Mouse (Mus musculus): ENCODE data around the gene Kansl3. TPM values are rescaled to one million over a fixed set of nuclear protein-coding genes. Genes with fewer than 3 reads are reported as not detected.

Kansl3 gene
- polyA plus RNA-seq, 1 experiment from 2014 or later: 46.2 TPM

GRCm38 (mm10) chr1:36302273-36302672 is 66.7 kb downstream of the Kansl3 start:
- Histone ChIP-seq H3K9me3 (ENCODE audit: control insufficient read depth, low read length) (no peaks in the 10 kb centered on the region), H3K36me3 (ENCODE audit: control insufficient read depth, insufficient read depth, low read length) (no peaks in the 10 kb centered on the region), H3K27me3 (ENCODE audit: control insufficient read depth, insufficient read depth, low read length) (peaks cover 9% of the 10 kb centered on the region), H3K9ac (ENCODE audit: low read depth, low read length) (no peak overlapping the region), H3K4me2 (replicated peaks; ENCODE audit: low read depth, low read length) (no peak overlapping the region), H3K27ac (ENCODE audit: low read depth, low read length) (no peak overlapping the region), H3K4me1 (ENCODE audit: control insufficient read depth, insufficient read depth, low read length) (0 out of 2 replicates have a peak, but pooled peaks cover 5% of the 10 kb centered on the region), H3K4me3 (ENCODE audit: low read length) (no peak overlapping the region)
- WGBS: 76% methylated on average over 8 of the region's 8 CpGs
- ATAC-seq (ENCODE audit: low FRiP score, low TSS enrichment): no peak

GRCm38 (mm10) chr1:36300486-36300885 is 68.5 kb downstream of the Kansl3 start:
- Histone ChIP-seq H3K9me3 (ENCODE audit: control insufficient read depth, low read length) (no peaks in the 10 kb centered on the region), H3K4me1 (ENCODE audit: control insufficient read depth, insufficient read depth, low read length) (0 out of 2 replicates have a peak, but pooled peaks cover 5% of the 10 kb centered on the region), H3K4me3 (ENCODE audit: low read length) (no peak overlapping the region), H3K27ac (ENCODE audit: low read depth, low read length) (no peak overlapping the region), H3K4me2 (replicated peaks; ENCODE audit: low read depth, low read length) (no peak overlapping the region), H3K27me3 (ENCODE audit: control insufficient read depth, insufficient read depth, low read length) (peaks cover 9% of the 10 kb centered on the region), H3K9ac (ENCODE audit: low read depth, low read length) (no peak overlapping the region), H3K36me3 (ENCODE audit: control insufficient read depth, insufficient read depth, low read length) (no peaks in the 10 kb centered on the region)
- no peak for ATAC-seq (ENCODE audit: low FRiP score, low TSS enrichment)
- WGBS: 90% methylated on average over 6 of the region's 6 CpGs

- no peak overlapping the region for H3K9ac ChIP-seq (ENCODE audit: low read depth, low read length)
- H3K9me3 ChIP-seq (ENCODE audit: control insufficient read depth, low read length): no peaks in the 10 kb centered on the region
- no peaks in the 10 kb centered on the region for H3K36me3 ChIP-seq (ENCODE audit: control insufficient read depth, insufficient read depth, low read length)
- H3K4me2 ChIP-seq (replicated peaks; ENCODE audit: low read depth, low read length): no peak overlapping the region
- no peak for ATAC-seq (ENCODE audit: low FRiP score, low TSS enrichment)
- 33% methylated on average over 2 of the region's 2 CpGs for WGBS
- H3K4me1 ChIP-seq (ENCODE audit: control insufficient read depth, insufficient read depth, low read length): 0 out of 2 replicates have a peak, but pooled peaks cover 5% of the 10 kb centered on the region
- H3K27me3 ChIP-seq (ENCODE audit: control insufficient read depth, insufficient read depth, low read length): peaks cover 9% of the 10 kb centered on the region
- H3K27ac ChIP-seq (ENCODE audit: low read depth, low read length): no peak overlapping the region
- H3K4me3 ChIP-seq (ENCODE audit: low read length): no peak overlapping the region
Measured at GRCm38 (mm10) chr1:36299676-36300075, 69.3 kb downstream of the Kansl3 start.

GRCm38 (mm10) chr1:36299126-36299525 is 69.9 kb downstream of the Kansl3 start:
- Histone ChIP-seq H3K27ac (ENCODE audit: low read depth, low read length) (no peak overlapping the region), H3K4me1 (ENCODE audit: control insufficient read depth, insufficient read depth, low read length) (0 out of 2 replicates have a peak, but pooled peaks cover 5% of the 10 kb centered on the region), H3K4me3 (ENCODE audit: low read length) (no peak overlapping the region), H3K9ac (ENCODE audit: low read depth, low read length) (no peak overlapping the region), H3K4me2 (replicated peaks; ENCODE audit: low read depth, low read length) (no peak overlapping the region), H3K27me3 (ENCODE audit: control insufficient read depth, insufficient read depth, low read length) (peaks cover 9% of the 10 kb centered on the region), H3K36me3 (ENCODE audit: control insufficient read depth, insufficient read depth, low read length) (no peaks in the 10 kb centered on the region), H3K9me3 (ENCODE audit: control insufficient read depth, low read length) (no peaks in the 10 kb centered on the region)
- whole genome bisulfite sequencing: 27% methylated on average over 13 of the region's 13 CpGs
- ATAC-seq (ENCODE audit: low FRiP score, low TSS enrichment): no peak

GRCm38 (mm10) chr1:36298107-36298506 is 70.9 kb downstream of the Kansl3 start:
- no peak for ATAC-seq (ENCODE audit: low FRiP score, low TSS enrichment)

GRCm38 (mm10) chr1:36296466-36297149 is 72.4 kb downstream of the Kansl3 start:
- Histone ChIP-seq H3K4me1 (ENCODE audit: control insufficient read depth, insufficient read depth, low read length) (no peaks in the 10 kb centered on the region), H3K4me3 (ENCODE audit: low read length) (no peak overlapping the region), H3K4me2 (replicated peaks; ENCODE audit: low read depth, low read length) (no peak overlapping the region), H3K9me3 (ENCODE audit: control insufficient read depth, low read length) (no peaks in the 10 kb centered on the region), H3K36me3 (ENCODE audit: control insufficient read depth, insufficient read depth, low read length) (no peaks in the 10 kb centered on the region), H3K9ac (ENCODE audit: low read depth, low read length) (no peak overlapping the region), H3K27me3 (ENCODE audit: control insufficient read depth, insufficient read depth, low read length) (peaks cover 9% of the 10 kb centered on the region), H3K27ac (ENCODE audit: low read depth, low read length) (no peak overlapping the region)
- no peak; the same call in 1 of the 2 replicates for ATAC-seq (ENCODE audit: low FRiP score, low TSS enrichment)
- WGBS: 68% methylated on average over 9 of the region's 9 CpGs

More at GRCm38 (mm10) chr1:36298107-36298506, 70.9 kb downstream of the Kansl3 start:
- Histone ChIP-seq H3K4me3 (ENCODE audit: low read length) (no peak overlapping the region), H3K36me3 (ENCODE audit: control insufficient read depth, insufficient read depth, low read length) (no peaks in the 10 kb centered on the region), H3K27me3 (ENCODE audit: control insufficient read depth, insufficient read depth, low read length) (peaks cover 9% of the 10 kb centered on the region), H3K4me1 (ENCODE audit: control insufficient read depth, insufficient read depth, low read length) (0 out of 2 replicates have a peak, but pooled peaks cover 3% of the 10 kb centered on the region), H3K9ac (ENCODE audit: low read depth, low read length) (no peak overlapping the region), H3K4me2 (replicated peaks; ENCODE audit: low read depth, low read length) (no peak overlapping the region), H3K27ac (ENCODE audit: low read depth, low read length) (no peak overlapping the region), H3K9me3 (ENCODE audit: control insufficient read depth, low read length) (no peaks in the 10 kb centered on the region)
- WGBS: 77% methylated on average over 4 of the region's 4 CpGs

- Histone ChIP-seq H3K27ac (ENCODE audit: low read depth, low read length) (no peak overlapping the region), H3K9ac (ENCODE audit: low read depth, low read length) (no peak overlapping the region), H3K27me3 (ENCODE audit: control insufficient read depth, insufficient read depth, low read length) (peaks cover 9% of the 10 kb centered on the region), H3K4me3 (ENCODE audit: low read length) (no peak overlapping the region), H3K4me1 (ENCODE audit: control insufficient read depth, insufficient read depth, low read length) (no peaks in the 10 kb centered on the region), H3K9me3 (ENCODE audit: control insufficient read depth, low read length) (no peaks in the 10 kb centered on the region), H3K36me3 (ENCODE audit: control insufficient read depth, insufficient read depth, low read length) (no peaks in the 10 kb centered on the region), H3K4me2 (replicated peaks; ENCODE audit: low read depth, low read length) (no peak overlapping the region)
- 74% methylated on average over 3 of the region's 3 CpGs for WGBS
- ATAC-seq (ENCODE audit: low FRiP score, low TSS enrichment): no peak
Measured at GRCm38 (mm10) chr1:36294402-36294801, 74.6 kb downstream of the Kansl3 start.

- Histone ChIP-seq H3K4me1 (ENCODE audit: control insufficient read depth, insufficient read depth, low read length) (no peaks in the 10 kb centered on the region), H3K27me3 (ENCODE audit: control insufficient read depth, insufficient read depth, low read length) (peaks cover 6% of the 10 kb centered on the region), H3K27ac (ENCODE audit: low read depth, low read length) (no peak overlapping the region), H3K36me3 (ENCODE audit: control insufficient read depth, insufficient read depth, low read length) (no peaks in the 10 kb centered on the region), H3K4me2 (replicated peaks; ENCODE audit: low read depth, low read length) (no peak overlapping the region), H3K4me3 (ENCODE audit: low read length) (no peak overlapping the region), H3K9ac (ENCODE audit: low read depth, low read length) (no peak overlapping the region), H3K9me3 (ENCODE audit: control insufficient read depth, low read length) (no peaks in the 10 kb centered on the region)
- ATAC-seq (ENCODE audit: low FRiP score, low TSS enrichment): no peak
- WGBS: 92% methylated on average over 8 of the region's 8 CpGs
Measured at GRCm38 (mm10) chr1:36293470-36293869, 75.5 kb downstream of the Kansl3 start.
